Mouse (Mus musculus) brain, embryonic 14.5 days (tissue): Measurements from ENCODE around the gene Swap70. TPM values are rescaled to one million over a fixed set of nuclear protein-coding genes. Genes with fewer than 3 reads are reported as not detected.

Source experiments
- DNase-seq: peaks from one replicate; pipeline ENCODE4 v3.0.0-alpha.2; 2011; ENCODE audit warnings: low read depth
- CTCF ChIP-seq: fragments of 200-500 bp; IDR thresholded peaks from 2 replicates; pipeline ENCODE4 v1.5.1; 2012; ENCODE audit warnings: inconsistent platforms, mild to moderate bottlenecking, moderate library complexity, borderline replicate concordance; ENCODE audit not compliant: insufficient read depth, insufficient read length; ENCODE audit errors: extremely low read depth
- POLR2A ChIP-seq: fragments of 200-500 bp; IDR thresholded peaks from 2 replicates; pipeline ENCODE4 v1.6.1; 2012; ENCODE audit warnings: mild to moderate bottlenecking, inconsistent platforms, borderline replicate concordance; ENCODE audit not compliant: poor library complexity, insufficient read depth, insufficient read length, severe bottlenecking; ENCODE audit errors: extremely low read depth
- polyA plus RNA-seq: library from polyadenylated mRNA; depleted of rRNA; stranded (reverse); fragments of >200 nt; gene quantifications from 2 replicates; pipeline ENCODE4 v1.2.3, GENCODE M21; 2012

Swap70 gene
- polyA plus RNA-seq, 1 experiment = 7.5 TPM

GRCm38 (mm10) chr7:110281435-110282256, 60.1 kb downstream of the Swap70 start:
- TF ChIP-seq CTCF = no peak
- TF ChIP-seq POLR2A = no peak
- no peak for DNase-seq

DNA sequence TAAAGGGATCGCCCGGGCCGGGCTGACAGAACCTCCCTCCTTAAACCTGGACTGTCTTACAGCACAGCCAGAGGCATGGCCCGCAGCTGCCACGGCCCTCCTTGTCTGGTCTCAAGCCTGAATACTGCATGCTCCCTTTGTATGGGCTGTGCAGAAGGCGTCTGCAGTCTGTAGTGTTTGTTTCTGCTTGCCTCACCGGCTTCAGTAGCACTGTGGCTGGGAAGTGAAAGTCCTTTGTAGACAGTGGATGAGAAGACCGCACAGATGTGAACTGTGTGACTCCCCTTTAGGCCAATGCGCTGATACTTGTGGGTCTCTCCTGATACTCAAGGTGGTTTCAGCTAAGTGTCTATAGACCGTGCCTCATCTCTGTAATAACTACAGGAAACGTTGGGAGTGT, 61.3 kb downstream of the Swap70 start:
- TF ChIP-seq CTCF (no peak), POLR2A (no peak)
- DNase-seq = no peak

GRCm38 (mm10) chr7:110283484-110284275, 62.2 kb downstream of the Swap70 start:
- no peak for DNase-seq
- no peak for TF ChIP-seq POLR2A
- no peak for TF ChIP-seq CTCF

GRCm38 (mm10) chr7:110285076-110285848, 63.8 kb downstream of the Swap70 start:
- TF ChIP-seq POLR2A (no peak), CTCF (no peak)

DNA sequence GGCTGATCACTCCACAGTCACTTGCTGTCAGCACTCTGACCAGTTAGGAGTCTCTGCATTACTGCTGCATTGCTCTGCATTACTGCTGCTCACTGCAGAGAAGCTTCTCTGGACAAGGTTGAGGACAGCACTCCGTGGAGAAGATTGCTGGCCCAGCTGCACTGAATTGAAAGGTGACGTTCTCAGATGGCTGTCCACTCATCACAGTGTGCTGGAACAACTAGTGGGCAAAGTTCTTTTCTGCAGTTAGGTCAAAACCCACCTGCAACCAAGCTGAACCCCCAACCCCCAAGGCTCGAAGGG, 64.3 kb downstream of the Swap70 start:
- TF ChIP-seq CTCF (no peak), POLR2A (no peak)
- no peak for DNase-seq

More at GRCm38 (mm10) chr7:110285076-110285848, 63.8 kb downstream of the Swap70 start:
- DNase-seq = no peak

- no peak for DNase-seq
- TF ChIP-seq CTCF = no peak
Measured at GRCm38 (mm10) chr7:110286198-110286732, 64.8 kb downstream of the Swap70 start.

- no peak for TF ChIP-seq POLR2A
- peak; percentile 98 for TF ChIP-seq CTCF
- peak; percentile 88 for DNase-seq
Measured at GRCm38 (mm10) chr7:110286838-110287475, 65.4 kb downstream of the Swap70 start.

- TF ChIP-seq POLR2A = no peak
- TF ChIP-seq CTCF = no peak
- no peak for DNase-seq
Measured at GRCm38 (mm10) chr7:110287476-110288071, 66.1 kb downstream of the Swap70 start.

DNA sequence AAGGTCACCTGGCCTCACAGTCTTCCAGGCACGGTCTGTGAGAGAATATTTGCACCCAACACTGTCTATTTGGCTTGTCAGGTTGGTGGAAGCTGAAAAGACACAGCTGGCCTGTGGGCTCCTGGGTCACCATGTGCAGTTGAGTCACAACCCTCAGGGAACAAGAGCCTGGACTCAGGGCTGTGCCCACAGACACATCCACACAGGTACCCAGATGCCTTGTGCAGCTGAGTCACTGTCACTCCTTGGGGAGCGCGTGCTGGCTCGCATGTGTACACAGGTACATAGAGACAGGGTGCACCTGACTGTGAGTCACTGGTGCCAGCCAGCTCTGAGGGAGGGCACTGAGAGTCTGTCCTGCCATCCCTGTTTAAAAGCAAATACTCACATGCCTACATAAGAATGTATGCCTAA, 66.7 kb downstream of the Swap70 start:
- no peak for DNase-seq
- TF ChIP-seq CTCF (no peak), POLR2A (no peak)

- TF ChIP-seq POLR2A (no peak), CTCF (no peak)
- DNase-seq = peak; percentile 39
Measured at GRCm38 (mm10) chr7:110288731-110289191, 67.2 kb downstream of the Swap70 start.

DNA sequence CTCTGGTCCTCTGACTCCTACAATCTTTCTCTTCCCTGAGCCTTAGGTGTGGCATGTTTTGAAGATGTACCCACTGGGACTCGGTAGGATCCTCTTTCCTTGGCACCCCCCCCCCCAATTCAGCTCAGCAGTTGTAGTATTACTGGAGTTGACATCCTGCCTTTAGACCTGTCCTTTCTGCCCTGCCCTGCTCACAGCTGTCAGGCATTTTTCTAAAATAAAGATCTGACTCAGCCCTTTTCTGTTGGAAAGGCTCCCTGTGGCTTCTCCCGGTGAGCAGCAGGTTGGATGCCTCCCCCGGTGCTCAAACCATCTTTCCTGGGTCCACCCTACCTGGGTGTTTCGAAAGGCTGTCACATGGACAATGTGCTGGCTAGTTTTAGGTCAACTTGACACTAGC, 68.1 kb downstream of the Swap70 start:
- DNase-seq = no peak
- no peak for TF ChIP-seq POLR2A
- no peak for TF ChIP-seq CTCF

GRCm38 (mm10) chr7:110296889-110297603, 75.5 kb downstream of the Swap70 start:
- peak; percentile 35 for DNase-seq
- no peak for TF ChIP-seq POLR2A
- no peak for TF ChIP-seq CTCF

- DNase-seq = no peak
- no peak for TF ChIP-seq POLR2A
- TF ChIP-seq CTCF = no peak
Measured at GRCm38 (mm10) chr7:110297611-110298010, 76.1 kb downstream of the Swap70 start.
